Mouse (Mus musculus): ENCODE data around the gene Serpinb13. TPM values are rescaled to one million over a fixed set of nuclear protein-coding genes. Genes with fewer than 3 reads are reported as not detected.
"Not testable (repeated sequence)": the region's sequence is repeated elsewhere in the genome, so short reads cannot be mapped to it uniquely, and the experiment has no call there.

Gene Serpinb13
- polyA plus RNA-seq, 1 experiment from 2014 or later, result not detected

- 81% methylated on average over 7 of the region's 7 CpGs for WGBS
Observed at GRCm38 (mm10) chr1:107015210-107015609, 34.4 kb downstream of the Serpinb13 start.

GRCm38 (mm10) chr1:107025886-107026285 lies 45.1 kb downstream of the Serpinb13 start:
- Histone ChIP-seq H3K27ac (no peak overlapping the region), H3K27me3 (no peaks in the 10 kb centered on the region), H3K36me3 (no peaks in the 10 kb centered on the region), H3K4me3 (no peak overlapping the region), H3K4me1 (no peaks in the 10 kb centered on the region), H3K9me3 (no peaks in the 10 kb centered on the region), H3K9ac (no peak overlapping the region), H3K4me2 (replicated peaks) (no peak overlapping the region)
- WGBS, result 61% methylated on average over 1 of the region's 1 CpGs
- ATAC-seq (ENCODE audit: insufficient number of reproducible peaks, insufficient read depth, low FRiP score, low TSS enrichment), result no peak

More at GRCm38 (mm10) chr1:107015210-107015609, 34.4 kb downstream of the Serpinb13 start:
- no peaks in the 10 kb centered on the region for H3K9me3 ChIP-seq
- H3K9ac ChIP-seq, result no peak overlapping the region
- H3K27ac ChIP-seq, result no peak overlapping the region
- no peak overlapping the region for H3K4me2 ChIP-seq (replicated peaks)
- H3K36me3 ChIP-seq, result no peaks in the 10 kb centered on the region
- H3K4me3 ChIP-seq, result no peak overlapping the region
- H3K27me3 ChIP-seq, result no peaks in the 10 kb centered on the region
- ATAC-seq (ENCODE audit: insufficient number of reproducible peaks, insufficient read depth, low FRiP score, low TSS enrichment), result no peak
- H3K4me1 ChIP-seq, result no peaks in the 10 kb centered on the region

- H3K9ac ChIP-seq; H3K27me3 ChIP-seq; H3K27ac ChIP-seq; H3K36me3 ChIP-seq; H3K4me1 ChIP-seq; H3K4me3 ChIP-seq; ATAC-seq (ENCODE audit: insufficient number of reproducible peaks, insufficient read depth, low FRiP score, low TSS enrichment); H3K9me3 ChIP-seq; H3K4me2 ChIP-seq (replicated peaks): not testable (repeated sequence)
- WGBS, result 89% methylated on average over 3 of the region's 3 CpGs
Observed at GRCm38 (mm10) chr1:107034236-107034635, 53.5 kb downstream of the Serpinb13 start.

Other genes starting within 250 kb of the Serpinb13 start
- 12.5 and 13.4 TPM in 2 replicates for gene Kdsr, start 221.3 kb upstream of the Serpinb13 start, polyA plus RNA-seq (2016; fragmentation: Nextera tagmentation; extraction: Ambion mirVana)
- gene Vps4b, start 184.3 kb upstream of the Serpinb13 start, polyA plus RNA-seq (2016; fragmentation: Nextera tagmentation; extraction: Ambion mirVana), result 70.6 and 72.2 TPM in 2 replicates
- 1.3 and 1.9 TPM in 2 replicates for gene Serpinb5, start 119.8 kb upstream of the Serpinb13 start, polyA plus RNA-seq (2016; fragmentation: Nextera tagmentation; extraction: Ambion mirVana)
- gene Serpinb12, start 46.5 kb upstream of the Serpinb13 start, polyA plus RNA-seq (2016; fragmentation: Nextera tagmentation; extraction: Ambion mirVana), result not detected in 2 replicates
- gene Serpinb3a, start 71.3 kb downstream of the Serpinb13 start, polyA plus RNA-seq (2016; fragmentation: Nextera tagmentation; extraction: Ambion mirVana), result not detected in 2 replicates
- not detected in 2 replicates for gene Serpinb3d, start 102.5 kb downstream of the Serpinb13 start, polyA plus RNA-seq (2016; fragmentation: Nextera tagmentation; extraction: Ambion mirVana)

All from embryonic facial prominence, embryonic 12.5 days (tissue).